Mouse (Mus musculus) heart, adult 18-20 months (tissue): ENCODE results near the gene Irgc1. TPM values are rescaled to one million over a fixed set of nuclear protein-coding genes. Genes with fewer than 3 reads are reported as not detected.
A peak's percentile ranks its signal among the peaks of the same experiment; 100 is the strongest.

ENCODE experiments used
- DNase-seq, 2 experiments: peaks; one replicate each; pipeline ENCODE4 v3.0.0; 2021 to 2022; ENCODE audit warnings: mixed read lengths in 1 of 2
- total RNA-seq, 2 experiments: library from RNA; stranded (reverse); gene quantifications; 2 replicates each; pipeline ENCODE4 v1.2.3; 2021

Irgc1 gene
- total RNA-seq, 2 experiments from 2014 or later = not detected

- peak; percentile 97 to 99 for DNase-seq
These were observed 52.6 kb downstream of the Irgc1 start, which contains the start of gene Smg9 for GRCm38 (mm10) chr7:24399256-24400081. Gene Smg9, plus strand, starts transcription at chr7:24399619.

GRCm38 (mm10) chr7:24398364-24398913 is 53.7 kb downstream of the Irgc1 start:
- no peak for DNase-seq

DNA sequence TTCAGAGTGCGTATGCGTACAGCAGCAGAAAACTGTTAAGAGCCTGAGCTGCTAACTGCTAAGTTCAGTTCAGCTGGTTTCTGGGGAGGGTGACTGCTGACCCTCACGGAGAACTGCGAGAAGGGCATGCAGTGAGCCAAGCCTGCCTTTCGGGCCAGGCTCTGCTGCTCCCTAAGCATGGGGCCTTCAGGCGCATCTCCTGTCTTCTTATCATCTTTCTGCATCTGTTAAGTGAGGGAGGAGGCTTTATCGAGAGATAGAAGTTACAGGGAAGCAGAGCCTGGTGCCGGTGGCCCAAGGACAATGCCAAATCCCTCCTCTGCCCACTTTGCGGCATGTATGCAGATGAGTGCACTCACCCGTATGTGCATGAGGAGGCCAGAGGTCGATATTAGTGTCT is 55.3 kb downstream of the Irgc1 start:
- no peak for DNase-seq

DNA sequence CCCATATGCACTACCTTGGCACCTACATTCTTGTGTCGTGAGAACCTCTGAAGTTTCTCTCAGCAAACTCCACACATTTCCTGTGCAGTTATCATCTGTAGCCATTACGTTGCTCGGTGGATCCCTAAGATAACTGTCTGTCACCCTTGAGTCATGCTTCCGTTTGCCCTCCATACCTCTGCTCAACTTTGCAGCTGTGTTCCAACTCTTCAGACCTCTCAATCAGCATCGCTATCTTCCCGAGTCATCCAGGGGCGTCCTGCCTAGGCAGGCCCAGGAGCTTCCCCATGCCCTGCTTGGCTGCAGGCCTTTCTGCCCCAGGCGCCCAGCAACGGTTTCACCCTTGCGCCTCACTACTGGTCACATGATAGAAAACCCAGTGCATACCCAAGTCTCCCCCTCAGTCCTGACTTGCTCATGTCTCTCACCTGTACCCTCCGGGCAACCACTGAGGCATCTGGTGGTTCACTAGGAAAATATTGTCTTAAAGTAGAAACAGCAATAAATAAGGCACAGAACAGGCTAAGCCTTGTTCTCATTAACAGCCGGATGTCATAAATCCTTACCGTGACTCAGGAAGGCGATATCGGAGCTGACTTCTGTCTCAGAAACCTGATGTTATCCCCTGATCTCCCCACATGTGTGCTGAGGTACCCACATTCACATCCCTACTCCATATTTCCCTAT is 57.5 kb downstream of the Irgc1 start:
- no peak for DNase-seq

GRCm38 (mm10) chr7:24394054-24394453 is 58.0 kb downstream of the Irgc1 start:
- no peak for DNase-seq

GRCm38 (mm10) chr7:24391687-24392086 is 60.4 kb downstream of the Irgc1 start:
- DNase-seq = no peak

DNA sequence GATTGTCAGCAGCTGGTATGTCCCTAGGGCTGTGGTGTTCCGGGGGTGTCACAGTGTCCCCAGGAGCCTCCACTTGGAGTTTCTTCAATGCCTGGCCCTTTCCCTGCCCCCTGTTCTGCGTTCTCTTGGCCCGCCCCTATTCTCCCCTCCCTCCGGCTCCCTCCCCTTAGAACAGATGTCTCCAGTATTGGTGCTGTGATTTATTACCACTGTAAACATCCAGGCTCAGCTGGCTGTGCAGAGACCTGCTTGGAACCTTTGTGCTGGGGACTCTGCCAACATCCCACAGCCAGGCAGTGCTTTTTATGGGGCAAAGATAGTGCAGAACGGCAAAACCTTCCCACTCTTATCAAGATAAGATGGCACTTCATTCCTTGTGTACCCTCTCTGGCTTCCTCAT is 61.0 kb downstream of the Irgc1 start:
- no peak for DNase-seq

DNA sequence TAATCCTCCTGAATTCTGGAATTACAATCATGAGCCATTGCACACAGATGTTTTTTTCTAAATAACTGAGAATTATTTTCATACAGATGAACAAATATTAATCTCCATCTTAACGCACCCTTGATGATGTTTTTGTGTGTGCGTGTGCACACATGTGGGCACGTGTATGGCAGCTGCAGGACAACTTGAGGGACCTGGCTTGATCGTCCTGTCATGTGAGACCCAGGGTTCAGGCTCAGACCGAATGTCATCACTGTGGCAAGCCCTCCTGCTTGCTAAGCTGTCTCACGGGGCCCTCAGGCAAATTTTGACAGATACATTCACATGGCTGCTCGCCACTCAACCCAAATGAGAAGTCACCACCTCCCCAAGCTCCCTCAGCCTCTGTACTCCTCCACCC is 61.6 kb downstream of the Irgc1 start:
- no peak for DNase-seq

DNA sequence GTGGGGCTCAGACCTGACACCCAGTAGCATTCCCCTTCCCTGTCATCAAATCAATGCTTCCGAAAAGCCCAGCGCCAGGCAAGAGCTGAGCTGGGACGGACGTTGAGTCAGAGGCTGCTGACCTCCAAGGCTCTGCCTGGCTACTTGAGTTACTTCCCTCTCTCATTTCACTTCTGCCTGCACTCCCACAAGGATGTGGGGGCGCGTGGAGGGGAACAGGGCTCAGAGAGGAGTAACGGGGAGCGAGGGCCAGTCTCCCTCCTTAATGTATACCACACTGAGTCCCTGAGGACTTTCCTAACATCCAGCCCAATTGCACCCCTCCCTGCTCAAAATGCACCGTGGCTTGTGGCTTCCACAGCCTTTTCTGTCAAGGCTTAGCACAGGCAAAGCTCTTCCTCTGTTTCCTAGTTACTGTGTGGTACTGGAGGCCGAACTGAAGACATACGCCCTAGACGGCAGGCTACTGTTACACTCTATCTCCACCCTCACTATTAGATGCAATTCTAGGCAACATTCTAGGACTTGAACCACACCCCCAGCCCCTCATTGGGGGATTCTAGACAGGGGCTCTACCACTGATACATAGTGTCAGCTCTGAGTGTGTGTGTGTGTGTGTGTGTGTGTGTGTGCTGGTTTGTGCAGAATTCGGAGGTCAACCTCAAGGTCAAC is 62.4 kb downstream of the Irgc1 start:
- DNase-seq = peak in 1 of 2 experiments; percentile 35

GRCm38 (mm10) chr7:24387059-24387556 is 65.0 kb downstream of the Irgc1 start:
- peak in 1 of 2 experiments; percentile 48 for DNase-seq

GRCm38 (mm10) chr7:24384827-24385226 is 67.3 kb downstream of the Irgc1 start:
- peak; percentile 48 to 82 for DNase-seq

GRCm38 (mm10) chr7:24384070-24384469 is 68.0 kb downstream of the Irgc1 start:
- DNase-seq = no peak

- no peak for DNase-seq
These were observed 69.2 kb downstream of the Irgc1 start for GRCm38 (mm10) chr7:24382730-24383372.

Other genes starting within 250 kb of the Irgc1 start
- gene Zfp111, start 240.9 kb downstream of the Irgc1 start, total RNA-seq = 1 to 10 TPM; 3.0 to 4.5 TPM
- 1 to 10 TPM; 2.0 to 2.2 TPM for gene Zfp109, start 214.7 kb downstream of the Irgc1 start, total RNA-seq
- gene Zfp108, start 197.5 kb downstream of the Irgc1 start, total RNA-seq = 1 to 10 TPM; 1.0 to 1.2 TPM
- gene Zfp93, start 181.9 kb downstream of the Irgc1 start, total RNA-seq = 1 to 10 TPM; 3.1 to 3.6 TPM
- 1 to 10 TPM; 2.2 to 2.6 TPM for gene Zfp61, start 151.1 kb downstream of the Irgc1 start, total RNA-seq
- gene Zfp94, start 135.6 kb downstream of the Irgc1 start, total RNA-seq = 1 to 10 TPM; 2.5 TPM
- gene Tescl, start 118.4 kb downstream of the Irgc1 start, total RNA-seq = under 1 TPM in 1 of 2 experiments, not detected in 1; 0.32 TPM
- not detected for gene Lypd5, start 103.1 kb downstream of the Irgc1 start, total RNA-seq
- gene Kcnn4, start 82.0 kb downstream of the Irgc1 start, total RNA-seq = 1 to 10 TPM in 1 of 2 experiments, under 1 TPM in 1; 0.69 to 2.4 TPM
- 1 to 10 TPM; 6.6 to 8.4 TPM for gene Smg9, start 52.7 kb downstream of the Irgc1 start, total RNA-seq
- gene Plaur, start 10.2 kb upstream of the Irgc1 start, total RNA-seq = 1 to 10 TPM; 2.6 to 3.4 TPM
- gene Cadm4, start 29.7 kb upstream of the Irgc1 start, total RNA-seq = 10 to 100 TPM; 15.4 to 24.2 TPM
- gene Zfp428, start 54.7 kb upstream of the Irgc1 start, total RNA-seq = 10 to 100 TPM; 13.3 to 20.8 TPM
- gene AC161166.1, start 60.2 kb upstream of the Irgc1 start, total RNA-seq = not detected
- gene Irgq, start 78.4 kb upstream of the Irgc1 start, total RNA-seq = 10 to 100 TPM; 15.3 to 18.3 TPM
- gene Pinlyp, start 93.8 kb upstream of the Irgc1 start, total RNA-seq = not detected
- gene Xrcc1, start 94.0 kb upstream of the Irgc1 start, total RNA-seq = 10 to 100 TPM; 21.7 to 23.9 TPM
- 10 to 100 TPM; 61.2 to 71.1 TPM for gene Ethe1, start 135.2 kb upstream of the Irgc1 start, total RNA-seq
- under 1 TPM in 1 of 2 experiments, not detected in 1; 0.13 TPM for gene Zfp575, start 135.3 kb upstream of the Irgc1 start, total RNA-seq
- gene Phldb3, start 158.5 kb upstream of the Irgc1 start, total RNA-seq = under 1 TPM; 0.10 to 0.31 TPM
- not detected for gene Lypd3, start 184.3 kb upstream of the Irgc1 start, total RNA-seq
- gene Tex101, start 224.4 kb upstream of the Irgc1 start, total RNA-seq = not detected